Mouse (Mus musculus) lung, postnatal 4 days (tissue): ENCODE data around the gene Celf5.

Experiments used
- DNase-seq, 2 experiments: peaks; one replicate each; pipeline ENCODE4 v3.0.0; 2021

The Celf5 gene

GRCm38 (mm10) chr10:81470454-81470853 is 12.1 kb downstream of the Celf5 start:
- peak in 1 of 2 experiments; percentile 25 for DNase-seq

- peak in 1 of 2 experiments; percentile 12 for DNase-seq
Measured at GRCm38 (mm10) chr10:81469253-81469652, 13.3 kb downstream of the Celf5 start.

GRCm38 (mm10) chr10:81467670-81468235 is 14.8 kb downstream of the Celf5 start:
- DNase-seq, result peak in 1 of 2 experiments; percentile 16

- peak in 1 of 2 experiments; percentile 18 for DNase-seq
Measured at GRCm38 (mm10) chr10:81466881-81467280, 15.6 kb downstream of the Celf5 start.

- peak in 1 of 2 experiments; percentile 14 for DNase-seq
Measured at GRCm38 (mm10) chr10:81466066-81466465, 16.4 kb downstream of the Celf5 start.

- peak in 1 of 2 experiments; percentile 55 for DNase-seq
Measured at GRCm38 (mm10) chr10:81465265-81465645, 17.3 kb downstream of the Celf5 start.

GRCm38 (mm10) chr10:81464405-81465264 is 17.9 kb downstream of the Celf5 start:
- peak; percentile 67 to 80 for DNase-seq

- peak in 1 of 2 experiments; percentile 18 for DNase-seq
Measured at GRCm38 (mm10) chr10:81463531-81463930, 19.0 kb downstream of the Celf5 start.

GRCm38 (mm10) chr10:81462917-81463316 is 19.6 kb downstream of the Celf5 start:
- peak in 1 of 2 experiments; percentile 20 for DNase-seq

- DNase-seq, result no peak
Measured at GRCm38 (mm10) chr10:81462415-81462804, 20.1 kb downstream of the Celf5 start.

GRCm38 (mm10) chr10:81461673-81462414 is 20.7 kb downstream of the Celf5 start:
- no peak for DNase-seq

- no peak for DNase-seq
Measured at GRCm38 (mm10) chr10:81460951-81461350, 21.6 kb downstream of the Celf5 start.

- no peak for DNase-seq
Measured at GRCm38 (mm10) chr10:81460471-81460870, 22.0 kb downstream of the Celf5 start.

GRCm38 (mm10) chr10:81459399-81459798 is 23.1 kb downstream of the Celf5 start:
- no peak for DNase-seq

- DNase-seq, result no peak
Measured at GRCm38 (mm10) chr10:81458267-81458666, 24.2 kb downstream of the Celf5 start.

GRCm38 (mm10) chr10:81457624-81458023 is 24.9 kb downstream of the Celf5 start:
- DNase-seq, result no peak

GRCm38 (mm10) chr10:81456983-81457563 is 25.4 kb downstream of the Celf5 start:
- no peak for DNase-seq

GRCm38 (mm10) chr10:81455181-81455895 is 27.2 kb downstream of the Celf5 start, which contains the start of gene Nfic:
Gene Nfic (minus strand): TSS chr10:81455635.
- DNase-seq, result peak in 1 of 2 experiments; percentile 20

- DNase-seq, result no peak
Measured at GRCm38 (mm10) chr10:81454106-81454505, 28.4 kb downstream of the Celf5 start.

GRCm38 (mm10) chr10:81452947-81453288 is 29.6 kb downstream of the Celf5 start:
- DNase-seq, result no peak

GRCm38 (mm10) chr10:81452237-81452946 is 30.1 kb downstream of the Celf5 start:
- DNase-seq, result peak in 1 of 2 experiments; percentile 25

GRCm38 (mm10) chr10:81451365-81451745 is 31.2 kb downstream of the Celf5 start:
- no peak for DNase-seq
